Mouse (Mus musculus) kidney, postnatal 14 days (tissue): Measurements from ENCODE around the gene Strada.
"Not testable (repeated sequence)": the region's sequence is repeated elsewhere in the genome, so short reads cannot be mapped to it uniquely, and the experiment has no call there.

ENCODE experiments used
- DNase-seq: peaks from one replicate; pipeline ENCODE4 v3.0.0; 2022; ENCODE audit warnings: mixed read lengths

Strada gene

DNA sequence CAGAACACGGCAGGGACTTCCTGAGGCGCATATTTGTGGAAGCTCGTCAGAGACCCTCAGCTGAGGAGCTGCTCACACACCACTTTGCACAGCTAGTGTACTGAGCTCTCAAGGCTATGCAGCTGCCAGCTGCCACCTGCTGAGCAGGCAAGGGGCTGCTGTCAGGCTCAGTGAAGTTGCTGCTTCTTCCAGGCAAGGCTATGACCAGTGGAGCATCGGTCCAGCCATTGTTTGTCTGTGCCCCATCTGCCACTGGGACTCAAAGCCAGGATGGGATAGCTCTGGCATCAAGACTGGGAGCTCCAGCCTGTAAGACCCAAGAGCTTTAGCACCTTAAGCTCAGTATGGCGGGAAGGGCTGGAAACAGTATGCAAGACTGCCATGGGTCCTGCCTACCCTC lies 47.9 kb downstream of the Strada start:
- DNase-seq = no peak

GRCm38 (mm10) chr11:106152132-106152531 lies 49.8 kb downstream of the Strada start:
- no peak for DNase-seq

DNA sequence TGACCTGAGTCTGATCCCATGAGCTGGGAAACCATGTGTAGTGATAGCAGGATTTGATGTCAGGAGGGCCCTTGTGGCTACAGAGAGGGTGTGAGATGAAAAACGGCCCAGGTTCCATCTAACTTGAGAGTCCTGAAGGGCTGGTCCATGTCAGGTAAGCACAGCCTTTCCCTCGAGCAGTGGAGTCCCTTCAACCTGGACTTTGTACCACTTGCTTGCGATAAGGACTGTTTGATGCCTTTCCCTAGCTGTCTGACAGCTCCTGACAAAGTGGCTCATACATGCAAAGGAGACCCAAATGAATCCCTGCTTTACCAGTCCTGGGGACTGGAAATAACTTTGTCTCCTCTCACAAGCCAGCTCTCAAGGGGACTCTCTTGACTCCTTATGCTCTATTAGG lies 50.7 kb downstream of the Strada start:
- DNase-seq = no peak

DNA sequence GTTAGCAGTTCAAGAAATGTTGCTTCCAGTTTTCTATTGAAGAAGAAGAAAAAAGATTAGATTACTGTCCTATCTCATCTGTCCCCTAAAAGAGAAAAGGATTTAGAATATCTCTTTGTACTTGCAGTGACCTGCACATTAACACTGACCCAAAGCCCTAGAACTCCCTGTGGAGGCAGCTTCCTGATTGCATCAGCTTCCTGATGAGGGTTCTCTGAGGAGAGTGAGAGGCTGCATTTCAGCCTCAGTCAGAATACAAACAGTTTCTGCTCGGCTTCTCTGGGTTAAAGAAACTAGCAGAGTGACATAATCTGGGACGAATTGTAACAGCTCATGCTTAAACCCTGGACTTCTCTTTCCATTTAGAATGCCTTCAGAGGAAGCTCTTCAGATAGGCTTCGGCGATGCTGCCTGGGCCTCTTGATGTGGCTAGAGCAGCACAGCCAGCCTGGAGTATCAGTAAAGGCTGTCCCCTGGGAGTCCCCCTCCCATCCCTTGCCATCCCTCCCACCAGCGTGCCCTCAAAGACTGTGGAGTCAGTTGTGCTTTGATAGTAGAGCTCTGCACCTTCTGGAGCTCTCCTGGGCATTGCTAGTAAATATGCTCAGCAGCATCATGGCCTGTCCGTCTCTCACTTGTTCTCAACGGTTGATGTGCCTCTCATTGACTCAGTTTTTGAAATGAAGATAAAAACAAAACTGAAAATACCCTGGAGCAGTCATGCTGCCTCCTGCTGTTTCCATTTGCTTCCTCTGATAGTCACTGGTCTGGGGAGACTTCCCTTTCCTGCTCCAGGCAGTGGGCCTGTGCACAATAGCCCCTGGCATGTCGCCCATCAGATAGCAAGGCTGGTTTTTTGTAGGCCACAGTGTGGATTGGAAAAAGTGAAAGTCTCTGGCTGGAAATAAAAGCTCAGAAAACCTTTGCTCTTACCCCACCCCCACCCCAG lies 67.1 kb downstream of the Strada start:
- DNase-seq = peak; percentile 93

- DNase-seq = no peak
Measured at GRCm38 (mm10) chr11:106132516-106132915, 69.5 kb downstream of the Strada start.

DNA sequence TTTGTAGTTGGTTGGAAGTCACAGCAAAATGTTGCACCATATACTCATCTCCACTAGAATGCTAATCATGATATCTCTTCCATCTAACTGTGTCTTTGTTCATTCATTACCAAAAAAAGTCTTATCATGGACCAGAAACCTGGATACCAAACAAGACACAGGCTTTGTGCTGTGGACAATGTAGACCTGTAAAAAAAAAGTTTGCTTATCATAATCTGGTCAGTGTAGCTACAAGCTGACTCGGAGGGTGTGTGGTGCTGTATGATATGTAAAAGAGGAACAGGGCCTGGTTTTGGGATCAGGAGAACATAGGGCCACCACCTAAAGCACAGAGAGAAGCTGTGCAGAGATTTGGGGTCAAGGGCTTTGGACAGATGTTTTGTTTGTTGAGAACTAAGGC lies 72.5 kb downstream of the Strada start:
- DNase-seq = no peak

- DNase-seq = not testable (repeated sequence)
Measured at GRCm38 (mm10) chr11:106126727-106127373, 75.1 kb downstream of the Strada start.

- no peak for DNase-seq
Measured at GRCm38 (mm10) chr11:106125827-106126226, 76.1 kb downstream of the Strada start.

- no peak for DNase-seq
Measured at GRCm38 (mm10) chr11:106124784-106125183, 77.2 kb downstream of the Strada start.

GRCm38 (mm10) chr11:106122736-106123135 lies 79.2 kb downstream of the Strada start:
- peak; percentile 49 for DNase-seq

DNA sequence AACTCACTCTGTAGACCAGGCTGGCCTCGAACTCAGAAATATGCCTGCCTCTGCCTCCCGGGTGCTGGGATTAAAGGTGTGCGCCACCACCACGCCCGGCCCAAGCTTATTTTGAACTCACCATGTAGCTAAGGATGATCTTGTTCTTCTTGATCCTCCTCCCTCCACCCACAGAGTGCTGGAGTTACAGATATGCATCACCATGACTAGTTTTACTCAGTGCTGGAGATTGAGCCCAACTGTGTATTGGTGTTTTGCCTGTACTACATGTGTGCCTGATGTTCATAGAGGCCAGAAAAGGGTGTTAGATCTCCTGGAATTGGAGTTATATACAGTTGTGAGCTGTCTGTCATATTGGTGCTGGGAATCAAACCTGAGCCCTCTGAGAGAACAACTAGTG lies 79.7 kb downstream of the Strada start:
- no peak for DNase-seq
